Mouse (Mus musculus): ENCODE results near the gene Aqp6. TPM values are rescaled to one million over a fixed set of nuclear protein-coding genes. Genes with fewer than 3 reads are reported as not detected.

Aqp6 gene
- total RNA-seq, 1 experiment from 2014 or later: not detected

- ATAC-seq (replicated peaks; ENCODE audit: low read depth, poor library complexity, severe bottlenecking): no peak
Observed at GRCm38 (mm10) chr15:99638124-99638485, 36.9 kb downstream of the Aqp6 start.

GRCm38 (mm10) chr15:99642622-99643021 is 41.4 kb downstream of the Aqp6 start:
- ATAC-seq (replicated peaks; ENCODE audit: low read depth, poor library complexity, severe bottlenecking): peak; percentile 42

GRCm38 (mm10) chr15:99643832-99644231 is 42.6 kb downstream of the Aqp6 start:
- no peak for ATAC-seq (replicated peaks; ENCODE audit: low read depth, poor library complexity, severe bottlenecking)

GRCm38 (mm10) chr15:99644776-99645175 is 43.6 kb downstream of the Aqp6 start:
- ATAC-seq (replicated peaks; ENCODE audit: low read depth, poor library complexity, severe bottlenecking): no peak

GRCm38 (mm10) chr15:99648326-99648725 is 47.1 kb downstream of the Aqp6 start:
- ATAC-seq (replicated peaks; ENCODE audit: low read depth, poor library complexity, severe bottlenecking): no peak

GRCm38 (mm10) chr15:99649067-99649761 is 48.0 kb downstream of the Aqp6 start:
- ATAC-seq (replicated peaks; ENCODE audit: low read depth, poor library complexity, severe bottlenecking): no peak

- ATAC-seq (replicated peaks; ENCODE audit: low read depth, poor library complexity, severe bottlenecking): no peak
Observed at GRCm38 (mm10) chr15:99650304-99650703, 49.1 kb downstream of the Aqp6 start.

- peak; percentile 98 for ATAC-seq (replicated peaks; ENCODE audit: low read depth, poor library complexity, severe bottlenecking)
Observed at GRCm38 (mm10) chr15:99651163-99651872, 50.1 kb downstream of the Aqp6 start, which contains the start of gene Racgap1. Gene Racgap1 (minus strand): TSS chr15:99651656.

GRCm38 (mm10) chr15:99651984-99652872 is 51.0 kb downstream of the Aqp6 start:
- ATAC-seq (replicated peaks; ENCODE audit: low read depth, poor library complexity, severe bottlenecking): no peak

GRCm38 (mm10) chr15:99653291-99653690 is 52.1 kb downstream of the Aqp6 start:
- ATAC-seq (replicated peaks; ENCODE audit: low read depth, poor library complexity, severe bottlenecking): no peak

GRCm38 (mm10) chr15:99653876-99654275 is 52.7 kb downstream of the Aqp6 start:
- ATAC-seq (replicated peaks; ENCODE audit: low read depth, poor library complexity, severe bottlenecking): no peak

Other genes starting within 250 kb of the Aqp6 start
- 9.2 and 9.6 TPM in 2 replicates for gene Fmnl3, start 230.9 kb upstream of the Aqp6 start, total RNA-seq (2017)
- gene Tmbim6, start 208.5 kb upstream of the Aqp6 start, total RNA-seq (2017): 92.2 and 125 TPM in 2 replicates
- gene Nckap5l, start 143.7 kb upstream of the Aqp6 start, total RNA-seq (2017): 0.78 and 6.7 TPM in 2 replicates
- 4.9 and 5.4 TPM in 2 replicates for gene Bcdin3d, start 126.7 kb upstream of the Aqp6 start, total RNA-seq (2017)
- gene Faim2, start 73.2 kb upstream of the Aqp6 start, total RNA-seq (2017): not detected in 2 replicates
- gene Aqp2, start 22.3 kb upstream of the Aqp6 start, total RNA-seq (2017): not detected in 2 replicates
- not detected in 2 replicates for gene Aqp5, start 10.6 kb upstream of the Aqp6 start, total RNA-seq (2017)
- gene Racgap1, start 50.3 kb downstream of the Aqp6 start, total RNA-seq (2017): 60.6 and 78.1 TPM in 2 replicates
- not detected in 2 replicates for gene Asic1, start 69.0 kb downstream of the Aqp6 start, total RNA-seq (2017)
- gene Smarcd1, start 100.7 kb downstream of the Aqp6 start, total RNA-seq (2017): 27.9 and 34.0 TPM in 2 replicates
- gene Gm17349, start 104.1 kb downstream of the Aqp6 start, total RNA-seq (2017): not detected in 2 replicates
- gene Gpd1, start 116.1 kb downstream of the Aqp6 start, total RNA-seq (2017): 0.46 and 0.82 TPM in 2 replicates
- gene Cox14, start 124.2 kb downstream of the Aqp6 start, total RNA-seq (2017): 31.2 and 49.0 TPM in 2 replicates
- 24.0 and 33.2 TPM in 2 replicates for gene Cers5, start 171.5 kb downstream of the Aqp6 start, total RNA-seq (2017)

Measured in common myeloid progenitor, adult 5-6 weeks (primary cell).